8 mouse cellular contexts compared by ENCODE assay signal in genomic region chr15:12700367-12700766, GRCm38 (mm10). TPM values are rescaled to one million over a fixed set of nuclear protein-coding genes. Genes with fewer than 3 reads are reported as not detected.
DNase-seq lines count a peak whose midpoint lies in the region.

No protein-coding gene starts in this region.

- DNase-seq in adrenal gland, adult (ENCODE audit: inconsistent age in 2 of 2, low spot score in 1 of 2) = peak; percentile 84 to 85
- no peak for DNase-seq in adrenal gland, postnatal 4 days (ENCODE audit: low spot score in 2 of 2)
- DNase-seq in ovary, adult 18-20 months (ENCODE audit: low spot score) = peak; percentile 47
- DNase-seq in ovary, postnatal 10 days (ENCODE audit: low spot score) = no peak
- DNase-seq in gastrocnemius, postnatal 25 days = peak; percentile 34
- DNase-seq in testis, postnatal 14 days (ENCODE audit: low spot score) = peak; percentile 9
- DNase-seq in layer of hippocampus, adult 8-10 months (ENCODE audit: low spot score in 2 of 2) = no peak
- DNase-seq in kidney, adult 9 months = no peak

RNA-seq across cellular contexts. Expression of gene Pdzd2, which starts 39.4 kb away (rescaled TPM):
- 10 to 100 TPM; 15.5 to 20.4 TPM for total RNA-seq in adrenal gland, postnatal 4 days (2021)
- 10 to 100 TPM; 18.9 to 19.3 TPM for total RNA-seq in gastrocnemius, postnatal 25 days (2021)
- total RNA-seq in layer of hippocampus, adult 8-10 months (2022) = 10 to 100 TPM; 45.8 to 56.3 (median 53.1) TPM

Comparison
In these comparisons a context has a peak if more than half of its experiments do, and no peak if none do; other contexts are left out.
1. DNase-seq: peak in adrenal gland, adult (2 of 2), ovary, adult 18-20 months (single experiment), gastrocnemius, postnatal 25 days (single experiment) and testis, postnatal 14 days (single experiment); none in adrenal gland, postnatal 4 days (0 of 2), ovary, postnatal 10 days (single experiment), layer of hippocampus, adult 8-10 months (0 of 2) and kidney, adult 9 months (single experiment).